Mouse (Mus musculus): ENCODE results near the gene Rab11fip4. TPM values are rescaled to one million over a fixed set of nuclear protein-coding genes. Genes with fewer than 3 reads are reported as not detected.

The Rab11fip4 gene
- under 1 TPM in 1 of 2 experiments, not detected in 1; 0.03 TPM for total RNA-seq (2021)

GRCm38 (mm10) chr11:79590664-79591590, at the start of gene Rab11fip4:
Gene Rab11fip4, plus strand, starts transcription at chr11:79591212.
- intact Hi-C loops (cut with DNase I): no loop called here
- no peak for DNase-seq

- intact Hi-C loops (cut with DNase I): no loop called here
- DNase-seq: no peak
These were observed 38.4 kb upstream of the Rab11fip4 start for GRCm38 (mm10) chr11:79552622-79553021.

- intact Hi-C loops (cut with DNase I): no loop called here
- no peak for DNase-seq
These were observed 30.5 kb upstream of the Rab11fip4 start for GRCm38 (mm10) chr11:79560536-79560935.

- DNase-seq: no peak
- intact Hi-C loops (cut with DNase I): no loop called here
These were observed 27.5 kb upstream of the Rab11fip4 start for GRCm38 (mm10) chr11:79563493-79563892.

- intact Hi-C loops (cut with DNase I): no loop called here
- no peak for DNase-seq
These were observed 24.1 kb upstream of the Rab11fip4 start for GRCm38 (mm10) chr11:79566947-79567346.

- intact Hi-C loops (cut with DNase I): no loop called here
- no peak for DNase-seq
These were observed 22.7 kb upstream of the Rab11fip4 start for GRCm38 (mm10) chr11:79568197-79568911.

- no peak for DNase-seq
- intact Hi-C loops (cut with DNase I): no loop called here
These were observed 20.7 kb upstream of the Rab11fip4 start for GRCm38 (mm10) chr11:79570319-79570718.

GRCm38 (mm10) chr11:79573836-79574235, 17.2 kb upstream of the Rab11fip4 start:
- DNase-seq: no peak
- intact Hi-C loops (cut with DNase I): no loop called here

- intact Hi-C loops (cut with DNase I): no loop called here
- no peak for DNase-seq
These were observed 15.5 kb upstream of the Rab11fip4 start for GRCm38 (mm10) chr11:79575383-79576073.

- intact Hi-C loops (cut with DNase I): no loop called here
- peak; percentile 74 to 80 for DNase-seq
These were observed 13.3 kb upstream of the Rab11fip4 start for GRCm38 (mm10) chr11:79577741-79578140.

- intact Hi-C loops (cut with DNase I): no loop called here
- no peak for DNase-seq
These were observed 10.4 kb upstream of the Rab11fip4 start for GRCm38 (mm10) chr11:79580660-79581059.

GRCm38 (mm10) chr11:79581257-79581656, 9.8 kb upstream of the Rab11fip4 start:
- DNase-seq: no peak
- intact Hi-C loops (cut with DNase I): no loop called here

- DNase-seq: peak; percentile 57 to 68
- intact Hi-C loops (cut with DNase I): loop anchor here (1.0 to 2.0 kb wide), 2 partner anchors 102 to 337 kb away; no protein-coding TSS in a partner anchor
These were observed 6.8 kb upstream of the Rab11fip4 start for GRCm38 (mm10) chr11:79584191-79584590.

- no peak for DNase-seq
- intact Hi-C loops (cut with DNase I): no loop called here
These were observed 1.5 kb upstream of the Rab11fip4 start for GRCm38 (mm10) chr11:79589317-79590075.

- intact Hi-C loops (cut with DNase I): no loop called here
- DNase-seq: no peak
These were observed 571 bp downstream of the Rab11fip4 start for GRCm38 (mm10) chr11:79591591-79591975.

- intact Hi-C loops (cut with DNase I): no loop called here
- no peak for DNase-seq
These were observed 2.5 kb downstream of the Rab11fip4 start for GRCm38 (mm10) chr11:79593495-79593894.

- no peak for DNase-seq
- intact Hi-C loops (cut with DNase I): no loop called here
These were observed 19.4 kb downstream of the Rab11fip4 start for GRCm38 (mm10) chr11:79610454-79610853.

- intact Hi-C loops (cut with DNase I): no loop called here
- DNase-seq: no peak
These were observed 20.1 kb downstream of the Rab11fip4 start for GRCm38 (mm10) chr11:79611011-79611666.

GRCm38 (mm10) chr11:79612046-79612600, 21.1 kb downstream of the Rab11fip4 start:
- intact Hi-C loops (cut with DNase I): no loop called here

More at GRCm38 (mm10) chr11:79612046-79612600, 21.1 kb downstream of the Rab11fip4 start:
- DNase-seq: no peak

Data from heart, postnatal 36 days (tissue).